Mouse (Mus musculus): ENCODE measurements around the gene Ankrd2. TPM values are rescaled to one million over a fixed set of nuclear protein-coding genes. Genes with fewer than 3 reads are reported as not detected.

Ankrd2 gene
- polyA plus RNA-seq, 1 experiment from 2014 or later: 0.51 TPM

DNA sequence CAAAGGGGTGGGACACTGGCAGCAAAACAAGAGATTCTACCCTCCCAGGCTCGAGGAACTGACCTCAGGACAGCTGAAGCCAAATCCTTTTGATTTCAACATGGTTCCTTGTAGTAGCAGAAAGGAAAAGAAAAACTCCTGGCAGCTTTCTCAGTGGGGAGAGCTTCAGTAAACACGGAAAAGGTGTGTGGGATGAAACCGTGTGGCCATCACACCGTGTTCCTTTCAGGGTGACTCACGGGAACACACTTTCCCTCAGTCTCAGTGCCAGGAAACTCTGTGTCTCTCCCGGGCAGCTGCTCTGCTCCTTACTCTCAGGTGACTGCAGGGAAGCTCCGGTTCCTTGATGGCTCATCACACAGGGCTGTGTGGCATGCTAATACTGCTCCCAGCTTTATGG is 22.6 kb downstream of the Ankrd2 start:
- 73% methylated on average over 7 of the region's 7 CpGs for WGBS
- no peaks in the 10 kb centered on the region for H3K4me1 ChIP-seq (replicated peaks; ENCODE audit: control insufficient read depth, insufficient read depth, low read length)
- H3K4me2 ChIP-seq (ENCODE audit: low read length): no peak overlapping the region
- no peak overlapping the region for H3K4me3 ChIP-seq (replicated peaks; ENCODE audit: low read length)
- no peak for ATAC-seq
- no peaks in the 10 kb centered on the region for H3K36me3 ChIP-seq (ENCODE audit: control insufficient read depth, insufficient read depth)
- H3K27ac ChIP-seq (ENCODE audit: low read length): no peak overlapping the region
- H3K9me3 ChIP-seq (ENCODE audit: control insufficient read depth, low read length): no peaks in the 10 kb centered on the region
- H3K27me3 ChIP-seq (replicated peaks; ENCODE audit: control insufficient read depth, insufficient read depth, low read length): no peaks in the 10 kb centered on the region
- H3K9ac ChIP-seq (replicated peaks; ENCODE audit: low read depth, low read length): no peak overlapping the region

DNA sequence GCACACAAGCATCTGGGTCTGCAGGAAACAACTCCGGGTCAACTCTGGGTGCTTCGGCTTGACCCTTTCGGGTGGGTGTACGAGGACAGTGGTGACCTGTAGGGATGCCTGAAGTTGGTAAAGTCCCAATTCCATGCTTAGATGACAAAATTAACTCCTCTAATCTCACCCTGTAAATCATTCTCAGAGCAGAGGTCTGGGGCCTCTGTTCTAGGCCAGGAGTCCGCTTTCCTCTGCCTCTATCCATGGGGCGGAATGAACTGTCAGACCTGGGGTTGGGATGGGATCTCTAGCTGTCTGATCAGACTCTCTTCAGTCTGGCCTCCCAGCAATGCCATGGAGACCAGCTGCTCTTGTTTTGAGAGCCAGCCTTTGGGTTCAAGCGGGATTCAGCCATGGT is 25.6 kb downstream of the Ankrd2 start:
- Histone ChIP-seq H3K36me3 (ENCODE audit: control insufficient read depth, insufficient read depth) (no peaks in the 10 kb centered on the region), H3K4me3 (replicated peaks; ENCODE audit: low read length) (no peak overlapping the region), H3K9ac (replicated peaks; ENCODE audit: low read depth, low read length) (no peak overlapping the region), H3K4me2 (ENCODE audit: low read length) (no peak overlapping the region), H3K27ac (ENCODE audit: low read length) (no peak overlapping the region), H3K27me3 (replicated peaks; ENCODE audit: control insufficient read depth, insufficient read depth, low read length) (no peaks in the 10 kb centered on the region), H3K4me1 (replicated peaks; ENCODE audit: control insufficient read depth, insufficient read depth, low read length) (no peaks in the 10 kb centered on the region), H3K9me3 (ENCODE audit: control insufficient read depth, low read length) (no peaks in the 10 kb centered on the region)
- no peak for ATAC-seq
- WGBS: 93% methylated on average over 7 of the region's 7 CpGs

DNA sequence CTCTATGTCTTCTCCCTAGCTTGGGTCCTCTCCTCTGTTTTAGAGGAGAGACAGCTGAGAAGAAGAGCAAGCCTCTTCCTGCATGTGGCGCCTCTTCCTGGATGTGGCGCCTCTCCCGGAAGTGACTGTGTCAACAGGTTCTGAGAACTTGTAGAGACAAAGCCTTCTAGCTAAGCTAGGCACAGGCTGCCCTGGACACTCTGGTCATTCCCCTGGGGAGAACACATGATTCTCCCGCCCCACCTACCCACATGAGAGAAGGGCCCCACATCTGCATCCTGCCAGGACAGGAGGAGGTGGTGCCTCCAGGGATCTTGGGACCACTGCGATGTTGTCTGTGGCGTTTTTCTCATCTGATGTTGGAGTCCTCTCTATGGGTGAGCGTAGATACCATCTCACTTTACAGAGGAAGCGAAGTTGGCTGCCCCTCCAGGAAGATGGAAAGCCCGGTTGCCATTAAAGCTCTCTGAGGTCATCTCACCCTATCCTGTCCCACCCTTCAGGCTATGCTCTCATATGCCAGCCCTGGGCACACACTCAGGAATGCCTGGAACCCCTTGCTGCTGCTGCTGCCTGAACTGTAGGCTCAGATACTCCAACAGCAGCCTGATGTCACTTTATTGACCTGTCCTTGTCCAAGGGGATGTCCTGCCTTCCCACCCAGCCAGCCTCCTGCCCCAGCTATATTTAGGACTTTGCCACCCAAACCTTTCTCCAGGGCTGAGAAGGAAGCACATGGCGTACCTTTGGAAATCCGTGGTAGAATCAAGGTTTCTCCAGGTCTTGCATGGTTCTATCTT is 32.8 kb downstream of the Ankrd2 start:
- H3K4me2 ChIP-seq (ENCODE audit: low read length): no peak overlapping the region
- H3K27ac ChIP-seq (ENCODE audit: low read length): no peak overlapping the region
- H3K9me3 ChIP-seq (ENCODE audit: control insufficient read depth, low read length): no peaks in the 10 kb centered on the region
- no peak overlapping the region for H3K9ac ChIP-seq (replicated peaks; ENCODE audit: low read depth, low read length)
- no peak overlapping the region for H3K4me3 ChIP-seq (replicated peaks; ENCODE audit: low read length)
- WGBS: 89% methylated on average over 11 of the region's 11 CpGs
- no peak for ATAC-seq
- no peaks in the 10 kb centered on the region for H3K36me3 ChIP-seq (ENCODE audit: control insufficient read depth, insufficient read depth)
- H3K4me1 ChIP-seq (replicated peaks; ENCODE audit: control insufficient read depth, insufficient read depth, low read length): no peaks in the 10 kb centered on the region
- H3K27me3 ChIP-seq (replicated peaks; ENCODE audit: control insufficient read depth, insufficient read depth, low read length): no peaks in the 10 kb centered on the region

DNA sequence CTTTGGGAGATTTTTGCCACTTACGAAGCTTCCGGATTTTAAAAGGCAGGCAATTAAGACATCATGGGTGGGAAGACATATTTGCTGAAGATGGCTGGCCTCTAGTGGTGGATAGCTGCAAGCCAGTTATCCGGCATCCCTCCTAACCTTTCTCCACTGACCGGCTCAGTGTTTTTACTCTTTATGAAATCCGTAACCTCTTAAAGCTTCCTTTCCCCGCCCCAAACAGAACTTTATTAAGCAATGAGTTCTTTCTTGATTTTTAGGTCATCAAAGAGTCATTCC is 33.4 kb downstream of the Ankrd2 start:
- Histone ChIP-seq H3K9ac (replicated peaks; ENCODE audit: low read depth, low read length) (no peak overlapping the region), H3K4me1 (replicated peaks; ENCODE audit: control insufficient read depth, insufficient read depth, low read length) (no peaks in the 10 kb centered on the region), H3K4me3 (replicated peaks; ENCODE audit: low read length) (no peak overlapping the region), H3K27me3 (replicated peaks; ENCODE audit: control insufficient read depth, insufficient read depth, low read length) (no peaks in the 10 kb centered on the region), H3K36me3 (ENCODE audit: control insufficient read depth, insufficient read depth) (no peaks in the 10 kb centered on the region), H3K4me2 (ENCODE audit: low read length) (no peak overlapping the region), H3K27ac (ENCODE audit: low read length) (no peak overlapping the region), H3K9me3 (ENCODE audit: control insufficient read depth, low read length) (no peaks in the 10 kb centered on the region)
- no peak for ATAC-seq
- WGBS: 69% methylated on average over 6 of the region's 6 CpGs

GRCm38 (mm10) chr19:42071221-42071620 is 35.4 kb downstream of the Ankrd2 start:
- H3K9me3 ChIP-seq (ENCODE audit: control insufficient read depth, low read length): no peaks in the 10 kb centered on the region
- H3K4me1 ChIP-seq (replicated peaks; ENCODE audit: control insufficient read depth, insufficient read depth, low read length): no peaks in the 10 kb centered on the region
- no peak overlapping the region for H3K4me3 ChIP-seq (replicated peaks; ENCODE audit: low read length)
- no peaks in the 10 kb centered on the region for H3K27me3 ChIP-seq (replicated peaks; ENCODE audit: control insufficient read depth, insufficient read depth, low read length)
- 77% methylated on average over 7 of the region's 7 CpGs for WGBS
- H3K4me2 ChIP-seq (ENCODE audit: low read length): no peak overlapping the region
- H3K9ac ChIP-seq (replicated peaks; ENCODE audit: low read depth, low read length): no peak overlapping the region
- H3K36me3 ChIP-seq (ENCODE audit: control insufficient read depth, insufficient read depth): peaks cover 8% of the 10 kb centered on the region
- no peak for ATAC-seq
- no peak overlapping the region for H3K27ac ChIP-seq (ENCODE audit: low read length)

GRCm38 (mm10) chr19:42071886-42072608 is 36.2 kb downstream of the Ankrd2 start:
- no peaks in the 10 kb centered on the region for H3K4me1 ChIP-seq (replicated peaks; ENCODE audit: control insufficient read depth, insufficient read depth, low read length)
- H3K36me3 ChIP-seq (ENCODE audit: control insufficient read depth, insufficient read depth): peaks cover 13% of the 10 kb centered on the region
- no peak overlapping the region for H3K27ac ChIP-seq (ENCODE audit: low read length)
- H3K9ac ChIP-seq (replicated peaks; ENCODE audit: low read depth, low read length): no peak overlapping the region
- no peaks in the 10 kb centered on the region for H3K9me3 ChIP-seq (ENCODE audit: control insufficient read depth, low read length)
- H3K4me2 ChIP-seq (ENCODE audit: low read length): no peak overlapping the region
- H3K4me3 ChIP-seq (replicated peaks; ENCODE audit: low read length): no peak overlapping the region
- WGBS: 79% methylated on average over 15 of the region's 15 CpGs
- H3K27me3 ChIP-seq (replicated peaks; ENCODE audit: control insufficient read depth, insufficient read depth, low read length): no peaks in the 10 kb centered on the region
- ATAC-seq: no peak

DNA sequence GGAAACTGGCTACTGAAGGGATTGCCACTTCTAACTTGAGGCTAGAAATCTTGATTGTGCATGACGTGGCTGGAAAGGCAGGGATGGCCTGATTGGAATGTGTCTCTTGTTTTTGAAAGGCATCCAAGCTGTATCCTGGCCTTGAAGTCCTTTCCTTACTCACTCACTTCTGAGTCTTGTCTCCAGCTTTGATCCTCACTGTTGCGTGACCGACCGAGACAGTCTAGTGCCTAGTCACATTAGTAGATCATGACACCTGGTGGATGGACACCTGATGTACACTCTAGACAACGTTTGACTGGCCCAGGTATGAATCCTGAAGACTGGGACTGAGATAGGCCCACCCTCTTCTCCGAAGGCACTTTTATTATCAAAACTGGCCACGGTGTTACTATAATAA is 37.0 kb downstream of the Ankrd2 start:
- 79% methylated on average over 7 of the region's 7 CpGs for WGBS
- H3K4me3 ChIP-seq (replicated peaks; ENCODE audit: low read length): no peak overlapping the region
- H3K36me3 ChIP-seq (ENCODE audit: control insufficient read depth, insufficient read depth): peaks cover 16% of the 10 kb centered on the region
- no peak overlapping the region for H3K4me2 ChIP-seq (ENCODE audit: low read length)
- H3K27me3 ChIP-seq (replicated peaks; ENCODE audit: control insufficient read depth, insufficient read depth, low read length): no peaks in the 10 kb centered on the region
- no peak overlapping the region for H3K27ac ChIP-seq (ENCODE audit: low read length)
- H3K9ac ChIP-seq (replicated peaks; ENCODE audit: low read depth, low read length): no peak overlapping the region
- no peak for ATAC-seq
- no peaks in the 10 kb centered on the region for H3K4me1 ChIP-seq (replicated peaks; ENCODE audit: control insufficient read depth, insufficient read depth, low read length)
- H3K9me3 ChIP-seq (ENCODE audit: control insufficient read depth, low read length): no peaks in the 10 kb centered on the region

GRCm38 (mm10) chr19:42075051-42075450 is 39.3 kb downstream of the Ankrd2 start:
- no peak for ATAC-seq
- no peaks in the 10 kb centered on the region for H3K4me1 ChIP-seq (replicated peaks; ENCODE audit: control insufficient read depth, insufficient read depth, low read length)
- peaks cover 16% of the 10 kb centered on the region for H3K36me3 ChIP-seq (ENCODE audit: control insufficient read depth, insufficient read depth)
- no peaks in the 10 kb centered on the region for H3K9me3 ChIP-seq (ENCODE audit: control insufficient read depth, low read length)
- H3K9ac ChIP-seq (replicated peaks; ENCODE audit: low read depth, low read length): no peak overlapping the region
- H3K4me2 ChIP-seq (ENCODE audit: low read length): no peak overlapping the region
- H3K27me3 ChIP-seq (replicated peaks; ENCODE audit: control insufficient read depth, insufficient read depth, low read length): no peaks in the 10 kb centered on the region
- H3K27ac ChIP-seq (ENCODE audit: low read length): no peak overlapping the region
- H3K4me3 ChIP-seq (replicated peaks; ENCODE audit: low read length): no peak overlapping the region
- 87% methylated on average over 2 of the region's 2 CpGs for WGBS

DNA sequence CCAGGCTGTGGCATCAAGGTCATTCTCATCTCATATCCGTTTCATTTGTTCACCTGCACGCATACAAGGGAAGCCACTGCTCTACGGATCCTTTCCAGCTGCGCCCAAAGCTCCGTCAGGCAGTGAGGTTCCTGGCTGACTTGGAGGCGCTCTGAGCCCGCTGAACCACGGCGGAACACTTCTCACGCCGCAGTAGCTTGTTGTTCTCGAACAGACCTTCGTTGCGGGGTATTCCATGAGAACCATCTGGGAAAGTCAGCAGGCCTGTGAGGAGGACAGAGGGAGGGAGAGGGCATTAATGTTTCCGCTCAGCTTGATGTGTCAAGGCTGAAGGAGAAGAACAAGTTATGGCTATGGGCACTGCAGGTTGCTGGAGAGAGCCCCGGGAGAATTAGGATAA is 40.2 kb downstream of the Ankrd2 start:
- Histone ChIP-seq H3K4me3 (replicated peaks; ENCODE audit: low read length) (no peak overlapping the region), H3K9me3 (ENCODE audit: control insufficient read depth, low read length) (no peaks in the 10 kb centered on the region), H3K27me3 (replicated peaks; ENCODE audit: control insufficient read depth, insufficient read depth, low read length) (no peaks in the 10 kb centered on the region), H3K36me3 (ENCODE audit: control insufficient read depth, insufficient read depth) (peaks cover 16% of the 10 kb centered on the region), H3K9ac (replicated peaks; ENCODE audit: low read depth, low read length) (no peak overlapping the region), H3K4me1 (replicated peaks; ENCODE audit: control insufficient read depth, insufficient read depth, low read length) (no peaks in the 10 kb centered on the region), H3K27ac (ENCODE audit: low read length) (no peak overlapping the region), H3K4me2 (ENCODE audit: low read length) (no peak overlapping the region)
- WGBS: 90% methylated on average over 16 of the region's 16 CpGs
- no peak for ATAC-seq
